Mouse (Mus musculus): Measurements from ENCODE around the gene H2al1f.
"Not testable (repeated sequence)": the region's sequence is repeated elsewhere in the genome, so short reads cannot be mapped to it uniquely, and the experiment has no call there.

Gene H2al1f

DNA sequence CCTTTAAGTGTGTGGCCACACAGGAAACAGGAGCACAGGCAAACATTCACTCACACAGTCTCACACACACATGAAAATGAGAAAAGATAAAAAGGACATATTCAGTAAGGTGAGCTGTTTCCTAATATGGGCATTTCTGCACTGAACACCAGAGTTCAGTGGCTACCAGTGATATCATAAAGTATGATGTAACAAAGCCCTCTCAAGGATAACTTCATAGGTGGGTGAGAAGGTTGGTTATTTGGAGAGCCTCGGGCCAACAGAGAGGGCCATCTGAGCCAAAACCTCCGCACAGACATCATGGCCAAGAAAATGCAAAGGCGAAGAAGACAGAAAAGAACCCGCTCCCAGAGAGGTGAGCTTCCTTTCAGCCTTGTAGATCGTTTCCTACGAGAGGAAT is at the start of gene H2al1f:
Gene H2al1f, plus strand, starts transcription at position 301 of the 400 bp plus-strand sequence.
- not testable (repeated sequence) for ATAC-seq (ENCODE audit: low TSS enrichment)

DNA sequence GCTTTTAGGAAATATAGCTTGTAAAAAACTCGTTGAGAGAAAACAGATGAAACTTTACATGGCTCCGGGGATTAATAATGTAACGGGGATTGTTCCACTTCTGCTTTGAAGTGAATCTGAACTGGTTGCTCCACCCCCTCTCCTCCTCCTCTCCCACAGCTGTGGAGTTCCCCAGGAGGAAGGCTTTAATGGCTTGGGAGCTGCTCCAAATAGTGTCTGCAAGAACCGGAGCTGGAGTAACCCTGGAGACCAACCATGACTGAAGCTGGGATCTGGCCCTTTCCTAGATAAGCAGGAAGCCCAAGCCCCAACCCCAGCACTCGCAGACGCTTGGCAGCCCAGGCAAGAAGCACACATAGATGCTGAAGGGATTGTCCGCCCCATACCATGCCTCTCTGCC is 47.2 kb upstream of the H2al1f start:
- ATAC-seq (ENCODE audit: low TSS enrichment), result no peak

DNA sequence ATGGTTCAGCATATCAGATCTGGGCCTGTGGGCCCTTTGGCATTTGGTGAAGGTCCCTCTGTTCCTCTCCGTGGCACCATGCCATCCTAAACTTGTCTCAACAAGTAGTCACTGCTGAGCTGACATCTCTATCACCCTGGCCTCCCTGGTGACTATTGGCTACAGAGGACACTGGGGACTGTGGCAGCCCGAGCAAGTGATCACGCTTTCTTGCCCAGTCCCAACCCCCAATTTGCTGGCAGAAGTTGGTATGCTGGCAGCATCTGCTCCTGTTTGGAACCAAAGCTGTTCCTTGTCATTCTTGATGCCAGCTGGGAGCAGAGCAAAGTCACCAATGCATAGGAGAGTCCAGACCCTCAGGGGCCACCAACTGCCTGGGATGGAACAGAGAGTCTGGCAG is 45.9 kb upstream of the H2al1f start:
- peak; percentile 41; the same call in 1 of the 2 replicates for ATAC-seq (ENCODE audit: low TSS enrichment)

DNA sequence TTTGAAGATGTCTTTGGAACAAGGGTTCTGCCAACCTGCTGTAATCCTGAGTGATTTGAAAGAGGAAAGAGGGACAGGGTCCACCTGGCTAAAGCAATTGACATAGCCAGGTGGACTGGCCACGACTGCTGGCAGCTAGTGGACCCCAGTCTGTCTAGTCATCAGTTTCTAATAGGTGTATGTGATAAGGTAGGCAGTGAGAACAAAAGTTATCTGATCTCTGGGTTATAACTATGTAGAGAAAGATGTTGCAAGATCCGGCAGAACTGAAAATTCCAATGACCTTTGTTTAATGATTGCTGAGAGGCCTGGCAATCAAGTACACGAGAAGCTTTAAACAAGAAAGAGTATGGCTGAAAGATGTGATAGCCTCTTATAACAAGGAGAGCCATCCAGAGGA is 41.8 kb upstream of the H2al1f start:
- ATAC-seq (ENCODE audit: low TSS enrichment), result no peak

GRCm38 (mm10) chrX:11277083-11277482 is 37.9 kb upstream of the H2al1f start:
- no peak for ATAC-seq (ENCODE audit: low TSS enrichment)

DNA sequence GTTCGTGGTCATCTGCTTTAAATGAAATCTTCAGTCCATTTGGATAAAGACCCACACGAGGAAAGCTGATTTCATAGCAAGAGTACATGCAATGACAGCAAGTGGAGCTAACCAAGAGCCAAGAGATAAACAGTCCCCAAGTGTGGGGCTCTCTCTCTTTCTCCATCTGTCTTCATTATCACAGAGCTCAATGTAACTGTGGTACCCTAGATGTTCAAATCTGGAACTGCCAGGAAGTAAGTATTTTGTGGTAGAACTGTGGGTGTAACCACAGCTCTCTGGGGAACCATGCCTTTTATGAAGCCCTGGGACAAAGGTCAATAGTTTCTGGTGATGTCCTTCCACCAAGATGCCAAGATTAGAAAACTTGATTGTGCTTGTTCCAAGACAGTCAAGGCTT is 34.2 kb upstream of the H2al1f start:
- ATAC-seq (ENCODE audit: low TSS enrichment), result peak; percentile 79

- no peak for ATAC-seq (ENCODE audit: low TSS enrichment)
Measured at GRCm38 (mm10) chrX:11288306-11288882, 26.6 kb upstream of the H2al1f start.

DNA sequence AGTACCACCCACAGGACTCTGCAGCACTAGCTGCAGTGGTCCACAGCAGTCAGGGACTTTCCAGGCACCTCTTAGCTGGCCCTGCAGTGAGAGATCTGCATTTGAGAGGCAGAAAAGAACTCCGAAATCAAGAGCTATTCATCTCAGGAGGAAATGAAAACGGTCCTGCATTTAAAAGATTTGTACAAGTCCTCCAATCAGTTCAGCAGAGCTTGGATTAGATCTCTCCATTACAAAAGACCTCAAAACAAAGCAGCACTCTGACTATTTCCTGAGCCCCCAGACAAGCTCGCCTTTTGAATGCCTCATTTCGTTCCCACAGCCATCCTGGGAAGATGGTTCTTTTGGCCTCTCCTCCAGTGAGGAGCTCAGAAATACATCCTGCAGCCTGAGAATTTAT is 25.7 kb upstream of the H2al1f start:
- ATAC-seq (ENCODE audit: low TSS enrichment), result no peak

DNA sequence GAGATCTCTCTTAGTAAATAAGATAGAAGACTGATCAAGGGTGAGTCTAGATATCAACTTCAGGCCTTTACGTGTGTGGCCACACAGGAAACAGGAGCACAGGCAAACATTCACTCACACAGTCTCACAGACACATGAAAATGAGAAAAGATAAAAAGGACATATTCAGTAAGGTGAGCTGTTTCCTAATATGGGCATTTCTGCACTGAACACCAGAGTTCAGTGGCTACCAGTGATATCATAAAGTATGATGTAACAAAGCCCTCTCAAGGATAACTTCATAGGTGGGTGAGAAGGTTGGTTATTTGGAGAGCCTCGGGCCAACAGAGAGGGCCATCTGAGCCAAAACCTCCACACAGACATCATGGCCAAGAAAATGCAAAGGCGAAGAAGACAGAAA is 16.0 kb upstream of the H2al1f start, which contains the start of gene H2al1a:
Gene H2al1a, plus strand, starts transcription at position 301 of the 400 bp plus-strand sequence.
- not testable (repeated sequence) for ATAC-seq (ENCODE audit: low TSS enrichment)

DNA sequence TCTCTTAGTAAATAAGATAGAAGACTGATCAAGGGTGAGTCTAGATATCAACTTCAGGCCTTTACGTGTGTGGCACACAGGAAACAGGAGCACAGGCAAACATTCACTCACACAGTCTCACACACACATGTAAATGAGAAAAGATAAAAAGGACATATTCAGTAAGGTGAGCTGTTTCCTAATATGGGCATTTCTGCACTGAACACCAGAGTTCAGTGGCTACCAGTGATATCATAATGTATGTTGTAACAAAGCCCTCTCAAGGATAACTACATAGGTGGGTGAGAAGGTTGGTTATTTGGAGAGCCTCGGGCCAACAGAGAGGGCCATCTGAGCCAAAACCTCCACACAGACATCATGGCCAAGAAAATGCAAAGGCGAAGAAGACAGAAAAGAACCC is 12.8 kb upstream of the H2al1f start, which contains the start of gene H2al1b:
Gene H2al1b, plus strand, starts transcription at position 301 of the 400 bp plus-strand sequence.
- not testable (repeated sequence) for ATAC-seq (ENCODE audit: low TSS enrichment)

DNA sequence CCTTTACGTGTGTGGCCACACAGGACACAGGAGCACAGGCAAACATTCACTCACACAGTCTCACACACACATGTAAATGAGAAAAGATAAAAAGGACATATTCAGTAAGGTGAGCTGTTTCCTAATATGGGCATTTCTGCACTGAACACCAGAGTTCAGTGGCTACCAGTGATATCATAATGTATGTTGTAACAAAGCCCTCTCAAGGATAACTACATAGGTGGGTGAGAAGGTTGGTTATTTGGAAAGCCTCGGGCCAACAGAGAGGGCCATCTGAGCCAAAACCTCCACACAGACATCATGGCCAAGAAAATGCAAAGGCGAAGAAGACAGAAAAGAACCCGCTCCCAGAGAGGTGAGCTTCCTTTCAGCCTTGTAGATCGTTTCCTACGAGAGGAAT is 9.6 kb upstream of the H2al1f start, which contains the start of gene H2al1c:
Gene H2al1c, plus strand, starts transcription at position 301 of the 400 bp plus-strand sequence.
- ATAC-seq (ENCODE audit: low TSS enrichment), result not testable (repeated sequence)

DNA sequence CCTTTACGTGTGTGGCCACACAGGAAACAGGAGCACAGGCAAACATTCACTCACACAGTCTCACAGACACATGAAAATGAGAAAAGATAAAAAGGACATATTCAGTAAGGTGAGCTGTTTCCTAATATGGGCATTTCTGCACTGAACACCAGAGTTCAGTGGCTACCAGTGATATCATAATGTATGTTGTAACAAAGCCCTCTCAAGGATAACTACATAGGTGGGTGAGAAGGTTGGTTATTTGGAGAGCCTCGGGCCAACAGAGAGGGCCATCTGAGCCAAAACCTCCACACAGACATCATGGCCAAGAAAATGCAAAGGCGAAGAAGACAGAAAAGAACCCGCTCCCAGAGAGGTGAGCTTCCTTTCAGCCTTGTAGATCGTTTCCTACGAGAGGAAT is 6.4 kb upstream of the H2al1f start, which contains the start of gene H2al1d:
Gene H2al1d, plus strand, starts transcription at position 301 of the 400 bp plus-strand sequence.
- ATAC-seq (ENCODE audit: low TSS enrichment), result not testable (repeated sequence)

DNA sequence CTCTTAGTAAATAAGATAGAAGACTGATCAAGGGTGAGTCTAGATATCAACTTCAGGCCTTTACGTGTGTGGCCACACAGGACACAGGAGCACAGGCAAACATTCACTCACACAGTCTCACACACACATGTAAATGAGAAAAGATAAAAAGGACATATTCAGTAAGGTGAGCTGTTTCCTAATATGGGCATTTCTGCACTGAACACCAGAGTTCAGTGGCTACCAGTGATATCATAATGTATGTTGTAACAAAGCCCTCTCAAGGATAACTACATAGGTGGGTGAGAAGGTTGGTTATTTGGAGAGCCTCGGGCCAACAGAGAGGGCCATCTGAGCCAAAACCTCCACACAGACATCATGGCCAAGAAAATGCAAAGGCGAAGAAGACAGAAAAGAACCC is 3.3 kb upstream of the H2al1f start, which contains the start of gene H2al1e:
Gene H2al1e, plus strand, starts transcription at position 301 of the 400 bp plus-strand sequence.
- ATAC-seq (ENCODE audit: low TSS enrichment), result not testable (repeated sequence)

DNA sequence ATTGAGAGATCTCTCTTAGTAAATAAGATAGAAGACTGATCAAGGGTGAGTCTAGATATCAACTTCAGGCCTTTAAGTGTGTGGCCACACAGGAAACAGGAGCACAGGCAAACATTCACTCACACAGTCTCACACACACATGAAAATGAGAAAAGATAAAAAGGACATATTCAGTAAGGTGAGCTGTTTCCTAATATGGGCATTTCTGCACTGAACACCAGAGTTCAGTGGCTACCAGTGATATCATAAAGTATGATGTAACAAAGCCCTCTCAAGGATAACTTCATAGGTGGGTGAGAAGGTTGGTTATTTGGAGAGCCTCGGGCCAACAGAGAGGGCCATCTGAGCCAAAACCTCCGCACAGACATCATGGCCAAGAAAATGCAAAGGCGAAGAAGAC is 3.0 kb downstream of the H2al1f start, which contains the start of gene H2al1g:
Gene H2al1g, plus strand, starts transcription at position 301 of the 400 bp plus-strand sequence.
- not testable (repeated sequence) for ATAC-seq (ENCODE audit: low TSS enrichment)

- ATAC-seq (ENCODE audit: low TSS enrichment), result not testable (repeated sequence)
Measured at GRCm38 (mm10) chrX:11321192-11321591, 6.2 kb downstream of the H2al1f start, which contains the start of gene H2al1h. Gene H2al1h, plus strand, starts transcription at chrX:11321492.

- not testable (repeated sequence) for ATAC-seq (ENCODE audit: low TSS enrichment)
Measured at GRCm38 (mm10) chrX:11324359-11324758, 9.4 kb downstream of the H2al1f start, which contains the start of gene H2al1i. Gene H2al1i, plus strand, starts transcription at chrX:11324659.

GRCm38 (mm10) chrX:11327522-11327921 is 12.6 kb downstream of the H2al1f start, which contains the start of gene H2al1j:
Gene H2al1j, plus strand, starts transcription at chrX:11327822.
- ATAC-seq (ENCODE audit: low TSS enrichment), result not testable (repeated sequence)

DNA sequence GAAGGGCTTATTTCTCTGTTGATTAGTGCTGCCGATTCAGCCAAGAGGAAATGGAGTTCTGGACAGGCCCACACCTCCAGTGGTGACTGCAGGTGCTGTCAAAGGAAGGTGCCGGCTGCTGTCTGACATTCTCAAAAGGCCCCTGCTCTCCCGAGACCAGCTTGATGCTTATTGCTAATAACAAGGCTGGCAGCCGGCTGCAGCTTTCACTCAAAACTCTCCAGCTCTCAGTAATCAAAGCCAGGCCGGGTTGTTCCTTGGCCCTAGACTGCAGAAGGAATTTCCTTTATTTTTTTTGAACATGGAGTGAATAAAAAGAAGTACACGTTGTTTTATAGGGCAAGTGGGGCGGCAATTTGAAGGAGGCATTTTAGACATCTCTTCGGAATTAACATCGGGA is 30.8 kb downstream of the H2al1f start:
- no peak; the same call in 1 of the 2 replicates for ATAC-seq (ENCODE audit: low TSS enrichment)

DNA sequence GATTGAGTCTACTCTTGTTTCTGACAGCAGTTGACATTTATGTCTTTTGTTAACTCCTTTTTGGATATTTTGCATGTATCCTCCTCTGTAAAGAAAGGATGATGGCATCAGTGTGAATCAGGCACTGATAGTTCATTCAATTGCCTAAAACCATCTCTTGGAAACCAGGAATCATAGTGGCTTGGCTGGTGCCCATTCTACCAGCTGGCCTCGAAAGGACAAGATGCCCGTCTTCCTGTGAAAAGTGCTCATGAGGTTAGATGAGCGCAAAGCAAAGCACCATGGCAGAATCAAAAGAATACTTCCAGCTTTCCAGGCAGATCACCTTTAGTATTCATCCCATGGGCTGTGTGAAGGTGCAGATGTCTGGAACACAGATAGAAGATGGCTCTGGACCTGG is 31.8 kb downstream of the H2al1f start:
- ATAC-seq (ENCODE audit: low TSS enrichment), result no peak

- no peak for ATAC-seq (ENCODE audit: low TSS enrichment)
Measured at GRCm38 (mm10) chrX:11360823-11361222, 45.9 kb downstream of the H2al1f start.

GRCm38 (mm10) chrX:11361261-11361660 is 46.3 kb downstream of the H2al1f start:
- no peak for ATAC-seq (ENCODE audit: low TSS enrichment)

DNA sequence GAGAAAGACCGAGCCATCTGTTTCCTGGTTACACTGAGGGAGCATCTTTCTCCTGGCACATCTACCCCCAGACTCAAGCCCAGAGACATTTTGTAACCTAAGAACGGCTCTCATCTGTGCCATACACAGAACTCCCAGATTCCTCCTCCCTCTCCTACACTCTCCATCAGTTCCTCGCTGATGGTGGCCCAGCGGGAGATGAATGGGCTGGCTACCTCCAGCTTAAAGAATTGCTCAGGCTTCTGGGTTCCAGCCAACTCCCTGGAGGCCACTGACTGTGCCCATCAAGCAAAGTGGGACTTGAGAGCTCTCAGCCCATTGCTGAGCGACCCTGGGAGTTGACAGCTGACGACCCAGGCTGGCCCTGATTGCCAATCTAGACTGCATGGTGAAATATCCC is 48.9 kb downstream of the H2al1f start:
- no peak for ATAC-seq (ENCODE audit: low TSS enrichment)

Measured in frontal cortex, adult (tissue).